Mouse (Mus musculus): ENCODE measurements around the gene Daam1.

The Daam1 gene

GRCm38 (mm10) chr12:71863846-71864543 is 33.1 kb downstream of the Daam1 start:
- no peak for DNase-seq (ENCODE audit: low read depth, low spot score)

DNA sequence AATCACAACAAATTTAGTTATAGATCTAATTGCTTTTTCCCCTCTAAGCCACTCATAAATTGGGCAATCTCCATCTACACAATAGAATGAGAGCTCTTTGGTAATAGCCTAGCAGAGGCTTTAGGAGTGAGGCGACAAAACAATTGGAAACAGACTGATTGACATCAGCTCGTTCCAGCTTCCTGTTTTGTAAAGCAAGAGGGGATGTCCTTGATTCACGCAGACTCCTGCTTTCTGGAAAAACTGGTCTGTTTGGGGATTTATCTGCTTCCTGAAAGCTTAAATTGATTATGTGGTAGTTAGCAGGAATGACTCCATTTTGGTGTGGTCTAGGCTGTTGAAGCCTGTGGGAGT is 33.6 kb downstream of the Daam1 start:
- no peak for DNase-seq (ENCODE audit: low read depth, low spot score)

GRCm38 (mm10) chr12:71865937-71866336 is 35.1 kb downstream of the Daam1 start:
- DNase-seq (ENCODE audit: low read depth, low spot score) = no peak

DNA sequence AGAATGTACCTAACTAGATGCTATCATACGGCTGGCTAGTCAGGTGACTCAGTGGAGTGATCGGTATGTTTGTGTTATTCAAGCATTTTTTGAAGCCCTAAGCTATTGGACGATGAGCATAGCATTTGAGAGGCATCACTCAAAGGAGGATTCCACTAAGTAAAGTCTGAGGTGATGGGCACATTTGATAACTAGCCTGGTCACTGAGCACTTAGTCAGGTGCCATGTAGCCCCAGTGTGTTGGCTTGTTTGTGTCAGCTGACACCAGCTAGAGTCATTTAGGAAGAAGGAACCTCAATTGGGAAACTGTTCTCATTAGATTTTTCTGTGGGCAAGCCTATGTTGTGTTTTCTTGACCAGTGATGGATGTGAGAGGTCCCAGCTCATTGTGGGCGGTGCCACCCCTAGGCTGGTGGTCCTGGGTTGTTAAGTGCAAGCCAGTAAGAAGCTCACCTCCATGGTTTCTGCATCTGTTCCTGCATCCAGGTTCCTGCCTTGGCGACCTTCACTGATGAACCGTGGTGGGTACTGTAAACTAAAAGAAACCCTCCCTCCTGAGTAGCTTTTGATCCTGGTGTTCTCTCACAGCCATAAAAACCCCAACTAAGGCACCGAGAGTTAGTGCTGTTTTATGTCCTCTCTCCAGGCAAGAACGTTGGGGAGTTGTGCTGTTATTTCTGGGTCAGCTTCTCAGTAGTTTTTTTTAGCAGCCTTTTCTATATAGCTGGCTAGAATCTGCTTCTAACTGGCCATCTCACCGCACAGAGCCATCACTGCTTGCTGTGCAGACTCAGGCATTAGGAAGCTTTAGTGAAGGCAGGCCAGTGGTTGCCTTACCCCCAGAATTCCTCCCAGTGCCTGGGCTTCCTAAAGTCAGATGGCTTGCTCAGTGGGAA is 36.7 kb downstream of the Daam1 start:
- no peak for DNase-seq (ENCODE audit: low read depth, low spot score)

GRCm38 (mm10) chr12:71870644-71871043 is 39.8 kb downstream of the Daam1 start:
- DNase-seq (ENCODE audit: low read depth, low spot score) = peak; percentile 88

DNA sequence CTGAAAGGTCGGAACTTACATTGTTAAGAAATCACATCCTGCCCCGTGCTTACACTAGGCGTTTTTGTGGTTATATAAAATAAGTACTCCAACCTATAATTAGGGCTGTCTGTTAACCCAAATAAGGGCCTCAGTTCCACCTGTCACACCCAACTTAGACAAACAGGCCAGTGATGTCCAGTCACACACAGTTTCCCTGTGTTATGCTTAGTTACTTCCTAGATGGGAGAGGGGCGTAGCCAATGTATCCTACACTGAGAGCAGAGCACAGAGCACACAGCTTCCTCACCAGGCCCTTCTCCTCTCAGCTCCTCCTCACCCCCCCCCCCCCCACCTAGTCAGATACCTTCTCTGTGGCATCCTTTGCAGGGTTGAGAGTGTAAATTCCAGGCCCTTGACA is 41.5 kb downstream of the Daam1 start:
- no peak for DNase-seq (ENCODE audit: low read depth, low spot score)

DNA sequence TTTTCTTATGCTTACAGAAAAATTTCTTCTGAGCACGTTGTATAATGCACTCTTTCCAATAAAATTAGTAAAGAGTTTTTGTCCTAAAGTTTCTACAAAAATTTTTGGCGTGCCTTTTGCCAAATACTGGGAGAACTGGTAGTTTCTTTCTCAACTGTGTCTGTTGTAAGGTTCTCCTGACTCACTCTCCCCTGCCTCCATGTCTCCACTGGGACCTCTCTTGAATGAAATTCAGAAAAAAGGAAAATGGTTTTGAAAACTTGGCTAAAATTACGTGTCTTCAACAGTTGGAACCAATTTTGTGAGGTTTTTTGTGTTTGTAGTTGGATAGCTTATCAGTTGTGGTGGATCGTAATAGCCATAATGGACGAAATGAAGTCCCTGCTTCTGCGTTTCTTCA is 43.7 kb downstream of the Daam1 start:
- DNase-seq (ENCODE audit: low read depth, low spot score) = no peak

DNA sequence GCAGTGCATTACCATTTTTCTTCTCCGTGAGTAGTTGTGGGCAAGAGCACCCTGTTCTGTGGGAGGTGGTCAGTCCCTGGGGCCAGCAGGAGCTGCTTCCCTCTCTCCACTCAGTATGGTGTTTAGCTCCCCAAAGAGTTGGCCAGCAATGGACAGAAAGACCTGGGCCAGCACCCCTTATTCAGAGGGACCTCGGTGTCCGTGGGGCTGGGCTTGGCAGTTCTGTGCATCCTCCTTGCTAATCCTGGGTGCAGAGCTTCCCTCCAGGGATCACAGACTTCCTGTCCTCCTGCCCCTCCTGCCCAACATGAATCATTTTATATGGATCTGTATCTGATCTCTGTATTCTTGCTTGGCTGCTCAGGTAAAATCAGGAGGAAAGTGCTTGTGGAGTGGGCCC is 44.1 kb downstream of the Daam1 start:
- DNase-seq (ENCODE audit: low read depth, low spot score) = no peak

- no peak for DNase-seq (ENCODE audit: low read depth, low spot score)
Observed at GRCm38 (mm10) chr12:71875761-71876489, 45.0 kb downstream of the Daam1 start.

- no peak for DNase-seq (ENCODE audit: low read depth, low spot score)
Observed at GRCm38 (mm10) chr12:71880987-71881386, 50.1 kb downstream of the Daam1 start.

- DNase-seq (ENCODE audit: low read depth, low spot score) = no peak
Observed at GRCm38 (mm10) chr12:71881477-71881876, 50.6 kb downstream of the Daam1 start.

GRCm38 (mm10) chr12:71883066-71883711 is 52.3 kb downstream of the Daam1 start:
- DNase-seq (ENCODE audit: low read depth, low spot score) = no peak

DNA sequence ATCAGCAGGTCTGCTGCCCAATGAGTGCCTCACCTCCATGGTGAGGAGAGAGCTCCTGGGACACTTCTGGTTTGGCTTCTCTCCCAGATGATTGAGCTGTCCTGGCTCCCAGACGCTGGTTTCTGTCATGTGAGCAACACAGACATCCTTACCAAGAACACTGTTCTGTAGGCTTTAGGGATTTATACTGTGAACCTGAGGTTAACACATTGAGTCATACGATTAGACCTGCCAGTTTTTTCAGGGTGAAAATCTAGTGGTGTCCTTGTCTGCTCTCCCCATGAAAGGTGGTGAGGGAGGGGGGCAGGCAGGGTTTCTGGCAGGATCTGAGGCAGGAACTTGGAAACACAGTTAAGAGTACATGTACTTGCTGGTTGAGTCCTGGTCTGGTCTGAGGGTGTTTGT is 54.3 kb downstream of the Daam1 start:
- peak; percentile 95 for DNase-seq (ENCODE audit: low read depth, low spot score)

GRCm38 (mm10) chr12:71885717-71886116 is 54.8 kb downstream of the Daam1 start:
- peak; percentile 81 for DNase-seq (ENCODE audit: low read depth, low spot score)

- peak; percentile 68 for DNase-seq (ENCODE audit: low read depth, low spot score)
Observed at GRCm38 (mm10) chr12:71886406-71886805, 55.5 kb downstream of the Daam1 start.

GRCm38 (mm10) chr12:71886941-71887340 is 56.1 kb downstream of the Daam1 start:
- peak; percentile 92 for DNase-seq (ENCODE audit: low read depth, low spot score)

DNA sequence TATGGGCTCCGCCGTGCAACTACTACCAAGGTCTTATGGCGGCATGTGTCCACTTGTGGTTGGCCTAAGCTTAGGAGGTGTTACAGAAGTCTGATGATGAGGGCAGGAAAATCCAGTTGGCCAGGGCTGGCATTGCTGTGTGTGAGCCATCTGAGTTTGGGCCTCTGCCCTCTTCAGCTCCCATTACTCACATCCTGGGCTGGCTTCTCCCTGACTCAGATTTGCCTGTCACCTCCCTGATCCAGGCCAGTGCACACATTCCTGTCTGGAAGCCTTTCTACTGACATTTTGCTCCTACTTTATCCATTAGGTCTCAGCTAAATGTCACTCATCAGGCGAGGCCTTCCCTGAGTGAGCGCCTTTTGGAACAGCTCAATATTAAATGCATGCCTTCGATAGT is 57.5 kb downstream of the Daam1 start:
- DNase-seq (ENCODE audit: low read depth, low spot score) = peak; percentile 90

DNA sequence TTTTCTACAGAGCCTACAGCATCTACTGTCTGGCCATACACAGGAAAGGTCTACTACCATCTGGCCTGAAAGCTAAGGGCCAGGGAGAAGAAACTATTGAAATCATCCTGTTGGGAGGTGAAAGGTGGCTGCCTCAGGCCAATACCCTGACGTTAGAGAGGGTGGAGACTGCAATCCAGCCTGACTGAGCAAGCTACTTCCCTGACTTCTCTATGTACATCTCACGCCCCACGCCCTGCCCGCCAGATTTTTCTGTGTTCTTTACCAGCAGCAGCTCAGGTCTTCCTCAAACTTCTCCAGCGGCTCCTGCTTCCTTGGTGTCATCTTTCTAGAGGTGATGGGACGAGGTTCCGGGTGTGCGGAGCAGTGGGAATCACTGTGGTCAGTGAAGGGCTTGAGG is 58.4 kb downstream of the Daam1 start:
- DNase-seq (ENCODE audit: low read depth, low spot score) = peak; percentile 47

DNA sequence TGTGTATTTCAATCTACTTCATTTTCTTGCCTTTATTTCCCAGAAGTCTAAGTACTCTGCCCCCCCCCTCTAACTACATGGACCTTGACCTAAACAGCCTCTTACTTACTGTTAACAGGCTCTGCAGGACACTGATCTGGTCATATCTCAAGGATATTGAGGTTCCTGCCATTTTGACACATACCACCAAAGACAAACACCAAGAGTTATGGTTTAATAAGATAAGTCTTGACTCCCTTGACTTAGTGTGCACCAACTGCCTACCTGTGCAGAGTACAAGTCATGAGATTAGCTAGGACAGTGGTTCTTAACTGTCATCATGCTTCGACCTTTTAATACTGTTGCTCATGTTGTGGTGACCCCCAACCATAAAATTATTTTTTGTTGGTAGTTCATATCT is 59.4 kb downstream of the Daam1 start:
- DNase-seq (ENCODE audit: low read depth, low spot score) = no peak

- DNase-seq (ENCODE audit: low read depth, low spot score) = no peak
Observed at GRCm38 (mm10) chr12:71891729-71892355, 61.0 kb downstream of the Daam1 start.

DNA sequence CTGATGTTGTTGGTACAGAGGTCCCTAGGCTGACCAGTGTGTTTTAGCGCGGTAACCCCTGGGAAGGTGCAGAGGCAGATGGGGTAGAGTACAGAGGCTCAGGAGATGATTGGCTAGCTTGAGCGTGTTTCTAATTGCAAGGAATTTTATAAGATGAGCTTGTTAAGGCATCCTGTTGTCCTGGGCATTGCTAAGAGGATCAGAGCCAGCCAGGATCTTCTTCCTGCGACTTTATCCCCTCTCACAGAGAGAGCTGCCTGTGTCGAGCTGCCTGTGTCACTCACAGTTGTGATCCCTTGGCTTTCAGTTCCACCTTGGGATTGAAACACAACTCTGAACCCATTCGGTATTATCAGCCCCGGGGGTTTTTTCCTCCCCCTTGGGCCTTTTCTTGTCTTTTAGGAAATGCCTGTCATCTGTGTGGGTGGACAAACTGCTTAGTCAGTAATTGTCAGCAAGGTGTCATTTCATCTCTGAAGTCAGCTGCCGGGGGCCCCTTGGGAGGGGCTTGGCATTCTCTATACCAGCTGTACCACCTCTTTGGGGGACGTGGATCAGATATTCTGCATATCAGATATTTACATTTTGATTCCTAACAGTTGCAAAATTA is 62.2 kb downstream of the Daam1 start:
- peak; percentile 62 for DNase-seq (ENCODE audit: low read depth, low spot score)
